Mouse (Mus musculus): Measurements from ENCODE around the gene Gm29110. TPM values are rescaled to one million over a fixed set of nuclear protein-coding genes. Genes with fewer than 3 reads are reported as not detected.
"Not testable (repeated sequence)": the region's sequence is repeated elsewhere in the genome, so short reads cannot be mapped to it uniquely, and the experiment has no call there.

The Gm29110 gene
- total RNA-seq (2014; rRNA removed; ENCODE audit: low replicate concordance) (not detected in 2 replicates), polyA plus RNA-seq (2015; fragmentation: Nextera tagmentation; extraction: Ambion mirVana) (not detected in 2 replicates)

GRCm38 (mm10) chrY:74470231-74470630 is at the start of gene Gm29110:
Gene Gm29110 (plus strand): TSS chrY:74470531.
- not testable (repeated sequence) for H3K9me3 ChIP-seq (replicated peaks; ENCODE audit: control insufficient read depth, low read length); H3K27ac ChIP-seq (ENCODE audit: low read depth); H3K9ac ChIP-seq (replicated peaks; ENCODE audit: low read depth, low read length); H3K27me3 ChIP-seq (ENCODE audit: control insufficient read depth, insufficient read depth, low read length); H3K4me1 ChIP-seq (ENCODE audit: control insufficient read depth, insufficient read depth); H3K4me2 ChIP-seq (ENCODE audit: low read depth, low read length); ATAC-seq (ENCODE audit: insufficient read depth, low read depth); H3K4me3 ChIP-seq (ENCODE audit: low read depth, low read length); H3K36me3 ChIP-seq (replicated peaks; ENCODE audit: control insufficient read depth, insufficient read depth, low read length); DNase-seq (ENCODE audit: low spot score)
- 80% methylated on average over 1 of the region's 6 CpGs for WGBS

Other genes with a start within 250 kb of the Gm29110 start
- gene Gm21913, start 153.4 kb downstream of the Gm29110 start, total RNA-seq (2014; rRNA removed; ENCODE audit: low replicate concordance) = not detected in 2 replicates
- not detected in 2 replicates for gene Gm21913, start 153.4 kb downstream of the Gm29110 start, polyA plus RNA-seq (2015; fragmentation: Nextera tagmentation; extraction: Ambion mirVana)